Mouse (Mus musculus) ES-E14 (cell line): ENCODE data around the gene Abca13.

Experiments used
- CHD2 ChIP-seq: IDR thresholded peaks from 2 replicates; pipeline ENCODE4 v1.6.1; 2014; ENCODE audit warnings: mild to moderate bottlenecking, low read depth, low read length, inconsistent platforms
- HCFC1 ChIP-seq: IDR thresholded peaks from 2 replicates; pipeline ENCODE4 v1.6.1; 2012; ENCODE audit warnings: low read length, inconsistent platforms, borderline replicate concordance; ENCODE audit not compliant: insufficient read depth
- MAFK ChIP-seq: IDR thresholded peaks from 2 replicates; pipeline ENCODE4 v1.6.1; 2014; ENCODE audit warnings: mild to moderate bottlenecking, low read depth, low read length, inconsistent platforms; ENCODE audit not compliant: insufficient read depth

DNA sequence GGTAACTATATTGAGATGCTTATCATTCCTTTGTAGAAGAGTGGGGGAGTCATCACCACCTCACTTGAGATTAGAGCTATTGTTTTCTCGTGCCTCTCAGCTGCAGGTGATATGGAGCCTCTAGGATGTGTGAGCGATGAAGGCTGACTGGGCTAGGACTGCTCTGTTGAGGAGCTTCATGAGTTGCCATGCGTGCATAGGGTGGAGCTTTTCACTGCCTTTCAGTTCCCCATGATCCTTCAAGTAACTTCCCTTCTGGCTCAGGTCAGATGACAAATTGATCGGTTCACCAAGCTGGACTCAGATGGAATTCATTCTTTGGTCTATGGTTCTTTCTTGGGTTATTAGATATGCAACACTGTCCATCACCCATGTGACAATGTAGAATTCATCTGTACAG is 410.4 kb downstream of the Abca13 start:
- no peak for TF ChIP-seq CHD2
- no peak for TF ChIP-seq HCFC1
- no peak for TF ChIP-seq MAFK
